Mouse (Mus musculus) forebrain, postnatal 0 days (tissue): Measurements from ENCODE around the gene Tctex1d4. TPM values are rescaled to one million over a fixed set of nuclear protein-coding genes. Genes with fewer than 3 reads are reported as not detected.

Experiments
- ATAC-seq: fragments of 200-750 bp; cut with Nextera tagmentation; 2 replicates; pipeline ENCODE4 v1.8.0; 2017; ENCODE audit warnings: mild to moderate bottlenecking, moderate library complexity
- DNase-seq: peaks from one replicate; pipeline ENCODE4 v3.0.0-alpha.2; 2015
- H3K27ac ChIP-seq: fragments of 300-500 bp; sonication (generic); 2 replicates; pipeline ENCODE4 v1.5.1; 2014; ENCODE audit warnings: low read depth, mild to moderate bottlenecking, antibody characterized with exemption, low read length, moderate library complexity, mixed read lengths
- H3K27me3 ChIP-seq: fragments of 300-500 bp; sonication (generic); 2 replicates; pipeline ENCODE4 v1.6.1; 2014; ENCODE audit warnings: mild to moderate bottlenecking, low read length, mixed read lengths; ENCODE audit not compliant: insufficient read depth
- H3K36me3 ChIP-seq: fragments of 300-500 bp; sonication (generic); 2 replicates; pipeline ENCODE4 v1.6.1; 2014; ENCODE audit warnings: mild to moderate bottlenecking, moderate library complexity; ENCODE audit not compliant: insufficient read depth
- H3K4me1 ChIP-seq: fragments of 300-500 bp; sonication (generic); 2 replicates; pipeline ENCODE4 v1.6.1; 2014; ENCODE audit warnings: antibody characterized with exemption; ENCODE audit not compliant: insufficient read depth
- H3K4me2 ChIP-seq: fragments of 300-500 bp; sonication (generic); 2 replicates; pipeline ENCODE4 v1.6.1; 2014; ENCODE audit warnings: low read depth, mild to moderate bottlenecking, moderate library complexity
- H3K4me3 ChIP-seq: fragments of 300-500 bp; sonication (generic); 2 replicates; pipeline ENCODE4 v1.5.1; 2014; ENCODE audit warnings: low read depth, low read length, mixed read lengths
- H3K9ac ChIP-seq: fragments of 300-500 bp; sonication (generic); 2 replicates; pipeline ENCODE4 v1.6.1; 2014; ENCODE audit warnings: mild to moderate bottlenecking
- H3K9me3 ChIP-seq: fragments of 300-500 bp; sonication (generic); 2 replicates; pipeline ENCODE4 v1.6.1; 2016; ENCODE audit warnings: low read length
- CTCF ChIP-seq: sonication (generic); IDR thresholded peaks from 2 replicates; pipeline ENCODE4 v1.5.1; 2016; ENCODE audit warnings: antibody characterized with exemption, control low read depth, low read depth
- WGBS: fragments of 180-500 bp; shearing (Covaris S2); extraction: QIAGEN DNeasy Blood & Tissue Kit; methylation state at CpG from one replicate; pipeline ENCODE4 v1.1.7; 2014; 5-methylcytosine and 5-hydroxymethylcytosine counted together
- polyA plus RNA-seq: library from polyadenylated mRNA; unstranded; fragments of >200 nt; fragmentation: Nextera tagmentation; extraction: Ambion mirVana; gene quantifications from 2 replicates; pipeline ENCODE4 v1.2.1, GENCODE M21; 2015
- total RNA-seq: library from RNA; depleted of rRNA; stranded (reverse); fragments of >200 nt; gene quantifications from 2 replicates; pipeline ENCODE4 v1.2.3, GENCODE M21; 2014

Tctex1d4 gene
- total and polyA plus RNA-seq, 2 experiments from 2014 or later, result 1.3 to 6.2 TPM

- ATAC-seq (no peak), DNase-seq (no peak)
- Histone ChIP-seq H3K4me3 (no peak overlapping the region), H3K36me3 (peaks cover 42% of the 10 kb centered on the region), H3K27me3 (no peaks in the 10 kb centered on the region), H3K27ac (no peak overlapping the region), H3K9me3 (no peaks in the 10 kb centered on the region), H3K4me2 (no peak overlapping the region), H3K9ac (no peak overlapping the region), H3K4me1 (no peaks in the 10 kb centered on the region)
- 97% methylated on average over 6 of the region's 6 CpGs for WGBS
- no peak for TF ChIP-seq CTCF
Observed at GRCm38 (mm10) chr4:117108524-117108849, 18.1 kb upstream of the Tctex1d4 start.

DNA sequence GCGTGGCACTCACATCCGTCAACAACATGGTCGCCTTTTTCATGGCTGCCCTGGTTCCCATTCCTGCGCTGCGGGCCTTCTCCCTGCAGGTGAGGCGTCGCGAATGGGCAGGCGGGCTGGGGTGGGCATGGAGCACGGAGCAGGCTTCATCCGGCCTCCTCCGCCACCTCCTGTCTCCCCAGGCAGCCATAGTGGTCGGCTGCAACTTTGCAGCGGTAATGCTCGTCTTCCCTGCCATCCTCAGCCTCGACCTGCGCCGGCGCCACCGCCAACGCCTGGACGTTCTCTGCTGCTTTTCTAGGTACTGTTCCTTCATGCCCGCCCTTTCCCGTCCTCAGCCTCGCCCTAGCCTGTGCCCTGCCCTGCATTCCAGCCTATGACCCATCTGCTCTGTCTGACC, 17.3 kb upstream of the Tctex1d4 start:
- H3K9me3 ChIP-seq, result no peaks in the 10 kb centered on the region
- 91% methylated on average over 25 of the region's 25 CpGs for WGBS
- no peak overlapping the region for H3K27ac ChIP-seq
- no peak overlapping the region for H3K4me3 ChIP-seq
- TF ChIP-seq CTCF, result no peak
- H3K27me3 ChIP-seq, result no peaks in the 10 kb centered on the region
- no peak for ATAC-seq
- H3K36me3 ChIP-seq, result peaks cover 42% of the 10 kb centered on the region
- H3K4me1 ChIP-seq, result no peaks in the 10 kb centered on the region
- H3K9ac ChIP-seq, result no peak overlapping the region
- no peak for DNase-seq
- no peak overlapping the region for H3K4me2 ChIP-seq

DNA sequence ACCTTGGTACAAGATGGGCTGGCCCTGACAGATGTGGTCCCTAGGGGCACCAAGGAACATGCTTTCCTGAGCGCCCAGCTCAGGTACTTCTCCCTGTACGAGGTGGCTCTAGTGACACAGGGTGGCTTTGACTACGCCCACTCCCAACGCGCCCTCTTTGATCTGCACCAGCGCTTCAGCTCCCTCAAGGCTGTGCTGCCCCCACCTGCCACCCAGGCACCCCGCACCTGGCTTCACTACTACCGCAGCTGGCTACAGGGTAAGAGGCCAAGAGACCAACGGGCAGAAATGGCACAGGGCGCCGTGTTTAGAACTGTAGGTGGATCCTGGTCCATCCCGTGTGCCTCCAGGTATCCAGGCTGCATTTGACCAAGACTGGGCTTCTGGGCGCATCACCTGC, 16.3 kb upstream of the Tctex1d4 start:
- Histone ChIP-seq H3K27ac (no peak overlapping the region), H3K36me3 (peaks cover 47% of the 10 kb centered on the region), H3K4me2 (no peak overlapping the region), H3K4me1 (no peaks in the 10 kb centered on the region), H3K27me3 (no peaks in the 10 kb centered on the region), H3K9ac (no peak overlapping the region), H3K9me3 (no peaks in the 10 kb centered on the region), H3K4me3 (no peak overlapping the region)
- DNase-seq (no peak), ATAC-seq (no peak)
- 91% methylated on average over 13 of the region's 13 CpGs for WGBS
- TF ChIP-seq CTCF, result no peak

DNA sequence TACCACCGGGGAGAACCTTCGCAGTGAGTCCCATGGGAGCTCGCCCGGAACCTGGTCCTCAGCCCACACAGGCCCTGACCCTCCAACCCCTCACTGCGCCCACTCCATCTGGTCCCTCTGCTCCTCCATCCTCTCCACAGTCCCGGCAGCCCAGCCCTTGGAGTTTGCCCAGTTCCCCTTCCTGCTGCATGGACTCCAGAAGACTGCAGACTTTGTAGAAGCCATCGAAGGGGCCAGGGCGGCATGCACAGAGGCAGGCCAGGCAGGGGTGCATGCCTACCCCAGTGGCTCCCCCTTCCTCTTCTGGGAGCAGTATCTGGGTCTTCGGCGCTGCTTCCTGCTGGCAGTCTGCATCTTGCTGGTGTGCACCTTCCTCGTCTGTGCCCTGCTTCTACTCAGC, 15.6 kb upstream of the Tctex1d4 start:
- Histone ChIP-seq H3K4me3 (no peak overlapping the region), H3K9me3 (no peaks in the 10 kb centered on the region), H3K9ac (no peak overlapping the region), H3K27me3 (no peaks in the 10 kb centered on the region), H3K4me2 (no peak overlapping the region), H3K27ac (no peak overlapping the region), H3K36me3 (peaks cover 45% of the 10 kb centered on the region), H3K4me1 (no peaks in the 10 kb centered on the region)
- no peak for TF ChIP-seq CTCF
- WGBS, result 97% methylated on average over 11 of the region's 11 CpGs
- DNase-seq (no peak), ATAC-seq (no peak)

GRCm38 (mm10) chr4:117113237-117113636, 13.4 kb upstream of the Tctex1d4 start:
- ATAC-seq (no peak), DNase-seq (no peak)
- Histone ChIP-seq H3K9ac (no peak overlapping the region), H3K4me3 (no peak overlapping the region), H3K4me2 (no peak overlapping the region), H3K4me1 (no peaks in the 10 kb centered on the region), H3K27me3 (no peaks in the 10 kb centered on the region), H3K36me3 (peaks cover 38% of the 10 kb centered on the region), H3K27ac (no peak overlapping the region), H3K9me3 (no peaks in the 10 kb centered on the region)
- 85% methylated on average over 1 of the region's 1 CpGs for WGBS
- TF ChIP-seq CTCF, result 0 out of 2 replicates have a peak, but pooled peaks have one; percentile 14

DNA sequence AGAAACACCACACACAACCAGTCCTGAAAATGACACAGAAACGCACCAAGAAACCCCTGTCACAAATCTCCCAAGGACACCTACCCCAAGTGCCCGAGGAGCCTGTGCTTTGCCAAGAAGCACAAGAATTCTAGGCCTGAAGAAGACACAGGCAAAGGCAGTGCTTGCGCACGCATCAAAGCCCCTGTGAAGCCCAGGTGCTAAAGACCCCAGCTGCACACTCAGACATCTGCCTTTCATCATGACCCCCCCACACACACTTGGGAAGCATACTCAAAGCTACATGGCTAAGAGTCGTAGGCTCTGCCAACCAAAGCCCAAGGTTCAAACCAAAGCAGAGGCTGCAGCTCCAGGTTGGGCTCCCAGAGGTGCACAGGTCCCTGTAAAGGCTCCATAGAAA, 11.0 kb upstream of the Tctex1d4 start:
- no peak overlapping the region for H3K9ac ChIP-seq
- TF ChIP-seq CTCF, result no peak
- no peak overlapping the region for H3K27ac ChIP-seq
- H3K4me3 ChIP-seq, result no peak overlapping the region
- no peaks in the 10 kb centered on the region for H3K4me1 ChIP-seq
- H3K36me3 ChIP-seq, result peaks cover 17% of the 10 kb centered on the region; the same call in 1 of the 2 replicates
- no peaks in the 10 kb centered on the region for H3K9me3 ChIP-seq
- ATAC-seq (no peak), DNase-seq (no peak)
- no peaks in the 10 kb centered on the region for H3K27me3 ChIP-seq
- no peak overlapping the region for H3K4me2 ChIP-seq
- WGBS, result 85% methylated on average over 5 of the region's 5 CpGs

- H3K4me2 ChIP-seq, result no peak overlapping the region
- WGBS, result 94% methylated on average over 7 of the region's 7 CpGs
Observed at GRCm38 (mm10) chr4:117117931-117118330, 8.7 kb upstream of the Tctex1d4 start.

More at GRCm38 (mm10) chr4:117117931-117118330, 8.7 kb upstream of the Tctex1d4 start:
- Histone ChIP-seq H3K27ac (no peak overlapping the region), H3K36me3 (peaks cover 5% of the 10 kb centered on the region; the same call in 1 of the 2 replicates), H3K9ac (no peak overlapping the region), H3K4me1 (0 out of 2 replicates have a peak, but pooled peaks cover 3% of the 10 kb centered on the region), H3K27me3 (no peaks in the 10 kb centered on the region), H3K4me3 (no peak overlapping the region), H3K9me3 (no peaks in the 10 kb centered on the region)
- DNase-seq, result no peak
- ATAC-seq, result no peak
- TF ChIP-seq CTCF, result no peak
